Mouse (Mus musculus) bone marrow, adult 2 months (tissue): ENCODE measurements around the gene Tcea3. TPM values are rescaled to one million over a fixed set of nuclear protein-coding genes. Genes with fewer than 3 reads are reported as not detected.

Source experiments
- H3K27ac ChIP-seq: fragments of 200-500 bp; 2 replicates; pipeline ENCODE4 v1.5.1; 2012; ENCODE audit warnings: low read depth, mild to moderate bottlenecking, control low read depth, inconsistent platforms, low read length; ENCODE audit not compliant: control insufficient read depth, poor library complexity, insufficient read depth
- H3K4me1 ChIP-seq: fragments of 200-500 bp; 2 replicates; pipeline ENCODE4 v1.6.1; 2011; ENCODE audit warnings: low read length; ENCODE audit not compliant: control insufficient read depth, insufficient read depth
- H3K4me3 ChIP-seq: fragments of 200-500 bp; replicated peaks from 2 replicates; pipeline ENCODE3; 2011; ENCODE audit warnings: mild to moderate bottlenecking, low read depth, low read length, control low read depth; ENCODE audit not compliant: control insufficient read depth
- CTCF ChIP-seq: fragments of 200-500 bp; IDR thresholded peaks from 2 replicates; pipeline ENCODE4 v1.5.1; 2011; ENCODE audit warnings: low read length, control low read depth; ENCODE audit not compliant: control insufficient read depth, insufficient read depth
- POLR2A ChIP-seq: fragments of 200-500 bp; IDR thresholded peaks from 2 replicates; pipeline ENCODE4 v1.6.1; 2011; ENCODE audit warnings: low read depth, mild to moderate bottlenecking, control low read depth, low read length, borderline replicate concordance; ENCODE audit not compliant: control insufficient read depth
- WGBS: fragments of 180-500 bp; shearing (Covaris S2); methylation state at CpG from one replicate; pipeline ENCODE4 v1.1.7; 2018; 5-methylcytosine and 5-hydroxymethylcytosine counted together
- polyA plus RNA-seq: library from polyadenylated mRNA; stranded (reverse); fragments of >200 nt; gene quantifications from 2 replicates; pipeline ENCODE4 v1.2.4, GENCODE M21; 2011; ENCODE audit warnings: low replicate concordance; ENCODE audit not compliant: missing spikeins, insufficient read depth, insufficient read length

Tcea3 gene
- polyA plus RNA-seq, 1 experiment = 8.1 TPM

- TF ChIP-seq CTCF = no peak
- no peak for TF ChIP-seq POLR2A
- H3K27ac ChIP-seq = no peak overlapping the region
- 74% methylated on average over 5 of the region's 5 CpGs for WGBS
- 0 out of 2 replicates have a peak, but pooled peaks cover 1% of the 10 kb centered on the region for H3K4me1 ChIP-seq
- no peak overlapping the region for H3K4me3 ChIP-seq
Measured at GRCm38 (mm10) chr4:136224240-136224559, 23.3 kb upstream of the Tcea3 start.

DNA sequence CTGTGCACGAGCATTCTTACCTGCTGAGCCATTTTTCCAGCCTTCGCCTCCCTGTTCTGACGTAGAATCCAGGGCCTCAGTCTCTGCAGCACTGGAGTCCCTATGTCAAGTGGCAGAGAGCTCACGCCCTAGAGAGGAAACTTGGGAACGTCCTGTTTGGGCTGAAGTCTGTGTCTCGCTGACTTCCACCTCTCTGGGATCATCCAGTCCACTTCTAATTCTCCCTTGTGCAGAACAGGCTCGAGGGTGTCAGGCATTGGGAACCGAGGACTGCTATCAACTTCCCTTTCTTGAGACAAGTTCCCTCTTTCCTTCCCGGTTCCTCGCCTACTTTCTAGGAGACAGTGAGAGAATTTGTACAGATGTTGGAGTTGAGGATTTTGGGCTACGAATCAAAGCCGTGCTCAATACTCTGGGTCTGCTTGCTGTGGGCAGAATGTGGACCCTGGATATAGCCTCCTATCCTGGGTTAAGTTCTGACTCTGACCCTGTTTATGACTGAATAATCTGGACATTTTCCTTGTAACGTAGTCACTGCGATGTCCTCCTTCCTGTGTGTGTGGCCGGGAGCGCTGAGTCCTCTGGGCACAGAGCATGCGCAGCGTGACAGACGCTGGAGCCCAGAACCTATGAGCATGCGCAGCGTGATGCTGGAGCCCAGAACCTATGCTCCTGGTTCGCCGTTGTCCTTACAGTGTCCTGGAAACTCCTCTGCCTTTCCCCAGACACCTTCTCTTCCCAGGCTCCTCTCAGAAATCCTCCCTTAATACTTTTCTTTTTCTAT is 22.7 kb upstream of the Tcea3 start:
- TF ChIP-seq POLR2A (no peak), CTCF (no peak)
- 0 out of 2 replicates have a peak, but pooled peaks cover 1% of the 10 kb centered on the region for H3K4me1 ChIP-seq
- 65% methylated on average over 23 of the region's 23 CpGs for WGBS
- no peak overlapping the region for H3K27ac ChIP-seq
- H3K4me3 ChIP-seq = no peak overlapping the region

DNA sequence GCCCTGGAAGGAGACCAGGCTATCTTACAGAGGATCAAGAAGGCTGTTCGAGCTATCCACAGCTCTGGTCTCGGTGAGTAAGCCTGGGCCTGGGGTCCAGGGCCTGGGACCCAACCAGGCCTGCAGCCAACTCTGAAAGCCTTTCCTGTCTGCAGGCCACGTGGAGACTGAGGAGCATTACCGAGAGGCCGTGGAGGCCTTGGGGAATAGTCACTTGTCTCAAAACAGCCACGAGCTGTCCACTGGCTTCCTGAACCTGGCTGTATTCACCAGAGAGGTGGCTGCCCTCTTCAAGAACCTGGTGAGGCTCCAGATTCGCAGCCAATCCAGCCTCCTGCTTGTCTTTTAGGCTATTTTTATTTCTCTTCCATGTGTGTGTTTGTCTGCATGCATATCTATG is 20.1 kb upstream of the Tcea3 start:
- WGBS = 58% methylated on average over 7 of the region's 7 CpGs
- no peak overlapping the region for H3K27ac ChIP-seq
- no peak for TF ChIP-seq CTCF
- no peak for TF ChIP-seq POLR2A

DNA sequence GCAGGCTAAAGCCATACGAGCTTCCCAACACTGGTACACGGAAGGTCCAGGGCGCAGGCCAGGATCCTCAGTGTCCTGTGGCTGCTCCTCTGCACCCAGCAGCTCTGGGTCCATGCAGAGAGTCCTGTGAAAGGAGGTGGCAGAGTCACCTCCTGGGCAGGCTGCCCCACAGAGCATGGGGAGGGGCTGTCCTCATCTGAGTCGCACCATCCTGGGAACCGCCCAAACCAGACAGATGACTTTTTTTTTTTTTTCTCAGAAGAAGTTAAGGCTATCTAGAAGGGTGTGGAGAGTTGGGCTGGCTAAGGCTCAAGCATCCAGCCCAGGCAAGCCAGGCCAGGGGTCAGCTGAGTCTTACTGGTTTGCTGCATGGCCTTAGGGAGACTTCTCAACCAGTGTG is 18.9 kb upstream of the Tcea3 start:
- TF ChIP-seq CTCF = no peak
- TF ChIP-seq POLR2A = no peak
- 80% methylated on average over 5 of the region's 5 CpGs for WGBS
- Histone ChIP-seq H3K27ac (no peak overlapping the region), H3K4me3 (no peak overlapping the region), H3K4me1 (0 out of 2 replicates have a peak, but pooled peaks cover 1% of the 10 kb centered on the region)

More for the DNA sequence above, 20.1 kb upstream of the Tcea3 start:
- H3K4me1 ChIP-seq = 0 out of 2 replicates have a peak, but pooled peaks cover 1% of the 10 kb centered on the region
- no peak overlapping the region for H3K4me3 ChIP-seq

DNA sequence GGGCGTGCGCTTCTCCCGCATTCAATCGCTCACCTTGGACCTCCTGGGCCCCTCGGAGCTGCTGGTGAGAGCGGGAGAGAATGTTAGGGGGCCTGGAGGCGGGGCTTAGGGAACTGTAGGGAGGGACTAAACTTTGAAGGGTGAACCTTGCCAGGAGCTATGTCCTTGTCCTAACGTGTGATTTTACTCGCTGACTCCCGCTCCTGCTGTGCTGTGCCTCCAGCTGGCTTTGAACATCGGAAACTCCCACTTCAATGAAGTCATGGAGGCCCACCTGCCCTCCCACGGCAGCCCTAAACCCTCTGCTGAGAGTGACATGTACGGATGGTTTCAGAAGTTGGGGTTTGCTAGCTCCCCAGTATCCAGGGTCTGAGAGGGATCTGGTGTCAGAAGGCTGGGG is 8.9 kb upstream of the Tcea3 start:
- TF ChIP-seq POLR2A = no peak
- TF ChIP-seq CTCF = no peak
- H3K27ac ChIP-seq = no peak overlapping the region
- H3K4me3 ChIP-seq = no peak overlapping the region
- no peaks in the 10 kb centered on the region for H3K4me1 ChIP-seq
- WGBS = 24% methylated on average over 13 of the region's 13 CpGs

- Histone ChIP-seq H3K4me1 (no peaks in the 10 kb centered on the region), H3K4me3 (no peak overlapping the region), H3K27ac (no peak overlapping the region)
- WGBS = 63% methylated on average over 9 of the region's 9 CpGs
- TF ChIP-seq CTCF (no peak), POLR2A (no peak)
Measured at GRCm38 (mm10) chr4:136239111-136239510, 8.4 kb upstream of the Tcea3 start.

DNA sequence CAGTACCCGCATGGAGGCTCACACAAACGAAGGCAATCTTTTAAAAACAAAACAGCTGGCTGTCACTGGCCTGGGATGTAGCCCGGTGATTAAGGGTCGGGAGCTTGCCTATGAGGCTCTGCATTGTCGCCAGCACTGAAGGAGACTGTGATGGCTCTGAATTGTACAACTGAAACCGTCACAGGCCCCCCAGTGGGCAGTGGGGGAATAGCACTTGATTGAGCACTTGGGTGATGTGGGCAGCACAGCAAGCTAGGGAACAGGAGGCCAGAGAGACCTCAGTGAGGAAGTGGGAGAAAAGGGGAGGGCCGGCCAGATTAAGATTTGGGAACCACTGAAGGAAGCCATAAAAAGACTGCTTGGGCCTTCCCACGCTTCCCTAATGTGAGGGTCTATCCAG is 7.9 kb upstream of the Tcea3 start:
- 9% methylated on average over 8 of the region's 8 CpGs for WGBS
- Histone ChIP-seq H3K4me1 (no peaks in the 10 kb centered on the region), H3K27ac (no peak overlapping the region), H3K4me3 (no peak overlapping the region)
- TF ChIP-seq POLR2A = no peak
- TF ChIP-seq CTCF = peak; percentile 74

GRCm38 (mm10) chr4:136240123-136240522 is 7.4 kb upstream of the Tcea3 start:
- H3K4me1 ChIP-seq = no peaks in the 10 kb centered on the region
- H3K4me3 ChIP-seq = no peak overlapping the region
- TF ChIP-seq POLR2A (no peak), CTCF (no peak)
- no peak overlapping the region for H3K27ac ChIP-seq
- 50% methylated on average over 14 of the region's 14 CpGs for WGBS

- H3K4me1 ChIP-seq = no peaks in the 10 kb centered on the region
- TF ChIP-seq CTCF (no peak), POLR2A (no peak)
- WGBS = 76% methylated on average over 8 of the region's 8 CpGs
- H3K4me3 ChIP-seq = no peak overlapping the region
- no peak overlapping the region for H3K27ac ChIP-seq
Measured at GRCm38 (mm10) chr4:136240955-136241354, 6.6 kb upstream of the Tcea3 start.
